Mouse (Mus musculus): Measurements from ENCODE around the gene Gramd1c. TPM values are rescaled to one million over a fixed set of nuclear protein-coding genes. Genes with fewer than 3 reads are reported as not detected.

Gene Gramd1c
- polyA plus RNA-seq (2016; fragmentation: Nextera tagmentation; extraction: Ambion mirVana), result 4.9 and 5.0 TPM in 2 replicates

DNA sequence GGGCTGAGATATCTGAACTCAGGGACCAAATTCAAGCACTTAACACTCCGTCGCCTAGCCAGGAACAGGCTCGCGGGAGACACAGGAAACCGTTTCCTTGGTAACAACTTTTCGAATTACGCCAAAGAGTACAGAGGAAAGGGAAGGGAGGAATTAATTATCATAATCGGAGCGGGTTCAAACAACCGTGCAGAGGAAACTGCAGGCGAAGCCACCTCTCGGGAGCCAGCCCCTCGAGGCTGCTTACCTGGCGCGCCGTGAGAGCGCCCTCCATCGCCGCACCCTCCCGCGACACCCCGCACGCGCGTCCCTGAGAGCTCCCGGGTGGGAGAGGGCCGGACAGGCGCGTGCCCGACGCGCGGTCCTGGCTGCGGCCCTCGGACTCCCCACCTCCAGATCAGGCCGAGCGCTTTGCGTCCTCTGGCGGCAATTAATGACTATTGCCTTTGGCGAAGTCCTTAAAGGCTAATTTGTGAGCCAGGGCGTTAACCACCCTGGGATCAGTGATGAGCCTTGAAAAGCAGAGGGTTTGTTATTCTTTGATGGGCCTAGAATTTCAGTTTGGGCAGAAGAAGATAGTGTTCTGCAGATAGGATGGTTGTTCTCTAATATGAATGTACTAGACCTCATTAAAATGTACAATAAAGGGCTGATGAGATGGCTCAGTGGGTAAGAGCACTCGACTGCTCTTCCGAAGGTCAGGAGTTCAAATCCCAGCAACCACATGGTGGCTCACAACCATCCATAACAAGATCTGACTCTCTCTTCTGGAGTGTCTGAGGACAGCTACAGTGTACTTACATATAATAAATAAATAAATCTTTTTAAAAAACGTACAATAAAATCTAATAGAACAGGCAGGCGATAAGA is at the start of gene Gramd1c:
Gramd1c (minus strand) TSS at position 321 of the 870 bp plus-strand sequence.
- peak; percentile 93 for ATAC-seq (ENCODE audit: low FRiP score)
- WGBS, result 7% methylated on average over 45 of the region's 45 CpGs
- H3K27ac ChIP-seq, result no peak within 1 kb of the TSS

GRCm38 (mm10) chr16:44109002-44109401 is 45.9 kb upstream of the Gramd1c start:
- H3K4me2 ChIP-seq (replicated peaks), result no peak overlapping the region
- no peaks in the 10 kb centered on the region for H3K4me1 ChIP-seq
- H3K27ac ChIP-seq, result no peak overlapping the region
- no peak for ATAC-seq (ENCODE audit: low FRiP score)
- no peaks in the 10 kb centered on the region for H3K27me3 ChIP-seq
- WGBS, result 88% methylated on average over 4 of the region's 4 CpGs
- no peak overlapping the region for H3K9ac ChIP-seq
- peaks cover 47% of the 10 kb centered on the region for H3K36me3 ChIP-seq
- H3K9me3 ChIP-seq (replicated peaks), result no peaks in the 10 kb centered on the region
- H3K4me3 ChIP-seq, result no peak overlapping the region

More for the DNA sequence above, at the start of gene Gramd1c:
- peak within 1 kb of the TSS; percentile 63 for H3K4me2 ChIP-seq (replicated peaks)
- no peaks in the 10 kb centered on the region for H3K9me3 ChIP-seq (replicated peaks)
- H3K9ac ChIP-seq, result peak within 1 kb of the TSS; percentile 56
- no peaks in the 10 kb centered on the region for H3K36me3 ChIP-seq
- no peaks in the 10 kb centered on the region for H3K27me3 ChIP-seq
- H3K4me1 ChIP-seq, result no peaks in the 10 kb centered on the region
- H3K4me3 ChIP-seq, result peak within 1 kb of the TSS; percentile 57

DNA sequence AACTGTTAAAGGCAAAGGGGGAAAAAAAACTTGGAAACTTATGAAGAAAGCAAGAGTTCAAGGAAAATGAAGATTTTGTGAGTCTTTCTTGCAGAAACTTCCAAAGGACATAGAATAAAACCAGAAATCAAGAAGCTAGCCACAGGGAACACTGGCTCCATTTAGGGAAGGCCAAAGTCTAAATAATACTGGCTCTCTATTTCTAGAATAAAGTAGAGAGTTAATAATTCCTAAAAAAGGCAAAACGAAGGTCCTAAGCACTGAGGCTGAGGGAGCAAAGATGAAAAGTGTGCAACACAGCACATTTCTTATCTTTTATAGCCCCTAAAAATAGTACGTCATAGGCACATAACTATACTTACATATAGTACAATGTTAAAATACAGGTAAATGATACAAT is 42.1 kb upstream of the Gramd1c start:
- H3K4me2 ChIP-seq (replicated peaks), result no peak overlapping the region
- H3K4me3 ChIP-seq, result no peak overlapping the region
- 98% methylated on average over 2 of the region's 2 CpGs for WGBS
- no peak for ATAC-seq (ENCODE audit: low FRiP score)
- H3K36me3 ChIP-seq, result peaks cover 67% of the 10 kb centered on the region
- no peaks in the 10 kb centered on the region for H3K9me3 ChIP-seq (replicated peaks)
- H3K9ac ChIP-seq, result no peak overlapping the region
- H3K4me1 ChIP-seq, result no peaks in the 10 kb centered on the region
- H3K27me3 ChIP-seq, result no peaks in the 10 kb centered on the region
- H3K27ac ChIP-seq, result no peak overlapping the region

DNA sequence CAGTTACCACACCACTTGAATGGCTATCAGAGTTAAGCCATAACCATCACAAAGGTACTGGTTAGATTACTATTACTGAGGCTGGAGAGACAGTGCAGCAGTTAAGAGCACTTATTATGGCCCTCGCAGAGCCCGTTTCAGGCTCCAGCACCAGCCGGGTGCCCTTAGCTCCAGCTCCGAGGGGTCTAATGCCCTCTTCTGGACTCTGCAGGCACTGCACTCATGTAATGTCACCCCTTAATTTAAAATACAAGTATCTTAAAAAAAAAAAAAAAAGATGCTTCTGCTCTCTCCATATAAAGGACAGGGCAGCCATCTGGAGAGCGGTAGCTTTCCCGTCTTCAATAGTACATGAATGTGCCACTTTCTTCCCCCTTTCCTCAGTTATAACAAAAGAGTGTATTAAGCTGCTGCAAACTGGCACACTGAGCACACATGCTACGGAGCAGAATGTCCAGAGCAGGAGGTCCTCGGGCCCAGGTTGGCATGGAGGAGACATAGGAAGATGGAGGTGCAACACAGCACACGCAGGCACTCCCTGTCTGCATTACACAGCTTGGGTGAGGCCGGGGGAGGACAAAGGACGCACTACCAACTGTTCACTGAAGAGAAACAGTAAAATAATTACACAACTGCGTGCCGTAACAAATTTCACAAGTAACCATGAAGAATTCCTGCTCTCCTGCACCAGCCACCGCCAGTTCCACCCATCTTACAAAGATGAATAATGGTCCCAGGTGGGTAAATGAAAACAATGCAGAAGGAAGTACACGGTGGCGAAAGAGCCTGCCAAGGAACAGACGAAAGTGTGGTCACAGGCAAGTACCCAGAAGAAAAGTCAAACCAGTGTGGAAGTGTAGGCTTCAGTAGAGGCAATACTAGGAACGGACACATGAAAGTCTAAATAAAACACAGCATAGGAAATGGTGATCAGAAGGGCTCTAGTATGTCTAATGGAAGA is 40.9 kb upstream of the Gramd1c start:
- Histone ChIP-seq H3K27ac (no peak overlapping the region), H3K4me1 (no peaks in the 10 kb centered on the region), H3K27me3 (no peaks in the 10 kb centered on the region), H3K4me2 (replicated peaks) (no peak overlapping the region), H3K36me3 (peaks cover 68% of the 10 kb centered on the region), H3K4me3 (no peak overlapping the region), H3K9ac (no peak overlapping the region), H3K9me3 (replicated peaks) (no peaks in the 10 kb centered on the region)
- no peak for ATAC-seq (ENCODE audit: low FRiP score)
- 91% methylated on average over 18 of the region's 18 CpGs for WGBS

DNA sequence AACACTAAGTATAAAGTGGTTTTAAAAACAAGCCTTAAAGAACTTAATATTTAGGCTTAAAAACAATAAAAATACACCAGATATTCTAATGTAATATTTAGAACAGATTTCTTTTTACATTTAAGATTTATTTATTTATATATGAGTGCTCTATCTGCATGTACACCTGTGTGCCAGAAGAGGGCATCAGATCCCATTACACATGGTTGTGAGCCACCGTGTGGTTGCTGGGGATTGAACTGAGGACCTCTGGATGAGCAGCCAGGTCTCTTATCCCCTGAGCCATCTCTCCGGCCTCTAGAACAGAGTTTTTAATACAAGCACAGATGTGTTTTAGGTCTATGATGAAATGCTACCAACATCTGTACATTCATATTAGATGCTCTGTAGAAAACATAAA is 39.8 kb upstream of the Gramd1c start:
- Histone ChIP-seq H3K4me2 (replicated peaks) (no peak overlapping the region), H3K9me3 (replicated peaks) (no peaks in the 10 kb centered on the region), H3K36me3 (peaks cover 67% of the 10 kb centered on the region), H3K4me1 (no peaks in the 10 kb centered on the region), H3K4me3 (no peak overlapping the region), H3K9ac (no peak overlapping the region), H3K27ac (no peak overlapping the region), H3K27me3 (no peaks in the 10 kb centered on the region)
- no peak for ATAC-seq (ENCODE audit: low FRiP score)
- WGBS, result 93% methylated on average over 2 of the region's 2 CpGs

- Histone ChIP-seq H3K27me3 (no peaks in the 10 kb centered on the region), H3K9ac (no peak overlapping the region), H3K4me2 (replicated peaks) (no peak overlapping the region), H3K27ac (no peak overlapping the region), H3K4me1 (no peaks in the 10 kb centered on the region), H3K9me3 (replicated peaks) (no peaks in the 10 kb centered on the region), H3K4me3 (no peak overlapping the region), H3K36me3 (peaks cover 65% of the 10 kb centered on the region)
- 95% methylated on average over 12 of the region's 12 CpGs for WGBS
- no peak for ATAC-seq (ENCODE audit: low FRiP score)
These were observed 38.1 kb upstream of the Gramd1c start for GRCm38 (mm10) chr16:44101181-44101710.

DNA sequence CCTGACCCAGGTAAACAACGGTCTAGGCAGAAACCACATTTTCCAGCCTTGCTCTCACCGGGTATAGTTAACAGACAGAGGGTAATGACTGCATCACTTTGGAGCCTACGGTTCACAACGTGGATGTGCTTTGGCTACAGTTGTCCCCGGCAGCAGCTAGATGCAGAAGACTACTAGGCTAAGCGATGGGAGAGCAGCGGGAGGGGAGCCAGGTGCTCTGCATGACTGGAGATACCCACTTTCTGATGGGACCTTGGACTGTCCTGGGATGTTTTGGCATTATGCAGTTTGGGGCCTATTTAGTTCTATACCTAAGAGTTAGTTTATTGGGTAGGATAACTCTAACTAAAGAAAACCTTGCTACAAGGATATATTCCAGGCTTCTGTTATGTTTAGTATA is 36.2 kb upstream of the Gramd1c start:
- H3K27me3 ChIP-seq, result no peaks in the 10 kb centered on the region
- peaks cover 78% of the 10 kb centered on the region for H3K36me3 ChIP-seq
- H3K9ac ChIP-seq, result no peak overlapping the region
- WGBS, result 93% methylated on average over 7 of the region's 7 CpGs
- ATAC-seq (ENCODE audit: low FRiP score), result no peak
- no peak overlapping the region for H3K27ac ChIP-seq
- no peak overlapping the region for H3K4me2 ChIP-seq (replicated peaks)
- H3K4me3 ChIP-seq, result no peak overlapping the region
- no peaks in the 10 kb centered on the region for H3K4me1 ChIP-seq
- no peaks in the 10 kb centered on the region for H3K9me3 ChIP-seq (replicated peaks)

DNA sequence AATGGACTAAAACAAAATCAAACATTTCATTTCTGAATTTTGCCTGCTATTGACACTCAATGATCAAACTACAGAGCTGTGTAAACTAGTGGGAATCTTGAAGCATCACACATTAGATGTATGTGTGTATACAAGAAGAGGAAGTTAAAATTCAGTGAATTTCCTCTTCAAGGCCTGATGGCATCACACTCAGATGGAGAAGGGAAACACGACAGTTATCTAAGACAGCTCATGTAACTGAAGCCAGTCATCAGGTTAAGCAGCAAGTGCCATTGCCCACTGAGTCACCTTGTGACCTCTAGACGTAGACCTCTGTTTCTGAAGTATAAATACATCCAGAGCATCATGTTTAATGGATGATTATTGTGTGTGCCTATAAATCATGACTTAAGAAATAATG is 24.5 kb upstream of the Gramd1c start:
- H3K4me1 ChIP-seq, result no peaks in the 10 kb centered on the region
- H3K9me3 ChIP-seq (replicated peaks), result no peaks in the 10 kb centered on the region
- no peak overlapping the region for H3K4me3 ChIP-seq
- no peak overlapping the region for H3K4me2 ChIP-seq (replicated peaks)
- H3K27me3 ChIP-seq, result no peaks in the 10 kb centered on the region
- H3K27ac ChIP-seq, result no peak overlapping the region
- no peak for ATAC-seq (ENCODE audit: low FRiP score)
- 79% methylated on average over 2 of the region's 2 CpGs for WGBS
- H3K36me3 ChIP-seq, result peaks cover 80% of the 10 kb centered on the region
- no peak overlapping the region for H3K9ac ChIP-seq

GRCm38 (mm10) chr16:44061341-44061740 is 1.8 kb downstream of the Gramd1c start:
- H3K4me1 ChIP-seq, result no peaks in the 10 kb centered on the region
- no peak for ATAC-seq (ENCODE audit: low FRiP score)
- H3K9me3 ChIP-seq (replicated peaks), result no peaks in the 10 kb centered on the region
- no peak overlapping the region for H3K27ac ChIP-seq
- no peaks in the 10 kb centered on the region for H3K36me3 ChIP-seq
- H3K27me3 ChIP-seq, result no peaks in the 10 kb centered on the region
- H3K4me2 ChIP-seq (replicated peaks), result no peak overlapping the region
- H3K9ac ChIP-seq, result no peak overlapping the region
- WGBS, result 92% methylated on average over 15 of the region's 15 CpGs
- no peak overlapping the region for H3K4me3 ChIP-seq

DNA sequence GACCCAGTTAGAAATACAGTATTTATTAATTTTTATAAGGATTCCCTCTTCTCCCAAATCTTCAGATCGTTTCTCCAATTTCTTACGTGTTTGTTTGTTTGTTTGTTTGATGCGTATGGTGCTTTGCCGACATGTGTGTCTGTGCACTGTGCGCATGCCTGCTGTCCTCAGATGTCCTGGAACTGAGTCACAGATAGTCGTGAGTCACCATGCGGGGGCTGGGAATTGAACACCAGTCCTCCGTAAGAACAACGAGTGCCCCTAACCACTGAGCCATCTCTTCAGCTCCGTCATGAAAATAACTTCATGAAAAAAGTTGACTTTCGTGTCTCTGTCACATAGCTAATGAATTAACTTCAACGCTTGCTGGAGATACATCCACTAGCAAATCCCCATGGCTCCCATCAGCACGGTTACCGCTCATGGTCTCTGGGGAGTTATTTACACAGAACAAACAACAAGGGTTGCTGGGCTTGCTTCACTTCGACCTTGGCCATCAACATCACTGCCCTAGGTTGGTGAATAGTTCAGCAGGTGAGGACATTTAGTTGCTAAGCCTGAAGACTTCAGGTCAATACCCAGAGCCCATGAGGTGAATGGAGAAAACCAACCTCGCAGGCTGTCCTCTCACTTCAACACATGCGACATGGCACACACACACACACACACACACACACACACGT is 2.4 kb downstream of the Gramd1c start:
- Histone ChIP-seq H3K4me1 (no peaks in the 10 kb centered on the region), H3K27ac (no peak overlapping the region), H3K9ac (no peak overlapping the region), H3K27me3 (no peaks in the 10 kb centered on the region), H3K9me3 (replicated peaks) (no peaks in the 10 kb centered on the region), H3K36me3 (no peaks in the 10 kb centered on the region), H3K4me2 (replicated peaks) (no peak overlapping the region), H3K4me3 (no peak overlapping the region)
- WGBS, result 92% methylated on average over 18 of the region's 18 CpGs
- ATAC-seq (ENCODE audit: low FRiP score), result no peak

GRCm38 (mm10) chr16:44058745-44059144 is 4.4 kb downstream of the Gramd1c start:
- WGBS, result 32% methylated on average over 10 of the region's 10 CpGs

GRCm38 (mm10) chr16:44055766-44056165 is 7.4 kb downstream of the Gramd1c start:
- Histone ChIP-seq H3K27me3 (no peaks in the 10 kb centered on the region), H3K9me3 (replicated peaks) (no peaks in the 10 kb centered on the region), H3K36me3 (no peaks in the 10 kb centered on the region), H3K4me2 (replicated peaks) (no peak overlapping the region), H3K4me1 (no peaks in the 10 kb centered on the region), H3K27ac (no peak overlapping the region), H3K9ac (no peak overlapping the region), H3K4me3 (no peak overlapping the region)
- ATAC-seq (ENCODE audit: low FRiP score), result no peak
- WGBS, result 64% methylated on average over 8 of the region's 8 CpGs

More at GRCm38 (mm10) chr16:44058745-44059144, 4.4 kb downstream of the Gramd1c start:
- no peak overlapping the region for H3K4me2 ChIP-seq (replicated peaks)
- no peak for ATAC-seq (ENCODE audit: low FRiP score)
- no peaks in the 10 kb centered on the region for H3K9me3 ChIP-seq (replicated peaks)
- no peak overlapping the region for H3K4me3 ChIP-seq
- H3K4me1 ChIP-seq, result no peaks in the 10 kb centered on the region
- H3K9ac ChIP-seq, result no peak overlapping the region
- no peak overlapping the region for H3K27ac ChIP-seq
- H3K27me3 ChIP-seq, result no peaks in the 10 kb centered on the region
- H3K36me3 ChIP-seq, result no peaks in the 10 kb centered on the region
